Mouse (Mus musculus): ENCODE measurements around the gene Ldlrad2.

Ldlrad2 gene

GRCm38 (mm10) chr4:137546003-137546525, 28.3 kb downstream of the Ldlrad2 start:
- peak; percentile 37 for DNase-seq

GRCm38 (mm10) chr4:137545568-137545967, 28.8 kb downstream of the Ldlrad2 start:
- DNase-seq, result no peak

GRCm38 (mm10) chr4:137542968-137543367, 31.4 kb downstream of the Ldlrad2 start:
- DNase-seq, result no peak

GRCm38 (mm10) chr4:137540356-137540755, 34.0 kb downstream of the Ldlrad2 start:
- no peak for DNase-seq

GRCm38 (mm10) chr4:137527872-137528271, 46.5 kb downstream of the Ldlrad2 start:
- no peak for DNase-seq

GRCm38 (mm10) chr4:137527368-137527767, 47.0 kb downstream of the Ldlrad2 start:
- DNase-seq, result no peak

GRCm38 (mm10) chr4:137525426-137525825, 48.9 kb downstream of the Ldlrad2 start:
- DNase-seq, result no peak

All from thymus, postnatal 25 days (tissue).